Mouse (Mus musculus): ENCODE results near the gene Vdac2. TPM values are rescaled to one million over a fixed set of nuclear protein-coding genes. Genes with fewer than 3 reads are reported as not detected.

Gene Vdac2
- total and polyA plus RNA-seq, 2 experiments from 2014 or later = 197 to 328 TPM

DNA sequence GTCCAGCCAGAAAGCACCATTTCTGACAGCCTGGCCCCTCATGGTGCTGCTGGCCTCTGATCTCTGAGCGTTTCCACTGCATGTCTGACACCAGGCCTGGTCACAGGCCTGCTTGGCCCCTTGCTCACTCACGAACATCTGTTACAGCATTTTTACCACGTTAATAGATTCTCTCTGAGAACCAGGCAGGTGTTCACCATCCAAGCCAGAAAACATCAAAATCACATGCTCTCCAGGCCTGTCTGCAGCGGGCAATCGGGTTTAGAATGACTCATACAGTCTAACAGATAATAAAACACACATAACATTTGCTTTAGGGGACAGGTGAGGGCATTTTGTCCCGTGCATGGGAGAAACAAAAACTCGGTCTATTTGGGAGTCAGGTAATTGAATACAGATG is 41.3 kb downstream of the Vdac2 start:
- H3K27ac ChIP-seq = no peak overlapping the region
- no peaks in the 10 kb centered on the region for H3K27me3 ChIP-seq (ENCODE audit: insufficient read depth, low read length)
- H3K9ac ChIP-seq (replicated peaks; ENCODE audit: low read length) = no peak overlapping the region
- no peak overlapping the region for H3K4me3 ChIP-seq (ENCODE audit: low read length)
- H3K9me3 ChIP-seq (ENCODE audit: low read length) = no peaks in the 10 kb centered on the region
- 49% methylated on average over 7 of the region's 7 CpGs for WGBS
- TF ChIP-seq CTCF (IDR thresholded peaks at IDR 0.05; ENCODE audit: low read depth) = no peak
- DNase-seq (ENCODE audit: low spot score) = no peak
- no peak for ATAC-seq
- no peak overlapping the region for H3K4me2 ChIP-seq (ENCODE audit: low read depth, low read length)
- no peaks in the 10 kb centered on the region for H3K36me3 ChIP-seq (ENCODE audit: insufficient read depth, low read length)
- H3K4me1 ChIP-seq (ENCODE audit: insufficient read depth, low read length) = no peaks in the 10 kb centered on the region

DNA sequence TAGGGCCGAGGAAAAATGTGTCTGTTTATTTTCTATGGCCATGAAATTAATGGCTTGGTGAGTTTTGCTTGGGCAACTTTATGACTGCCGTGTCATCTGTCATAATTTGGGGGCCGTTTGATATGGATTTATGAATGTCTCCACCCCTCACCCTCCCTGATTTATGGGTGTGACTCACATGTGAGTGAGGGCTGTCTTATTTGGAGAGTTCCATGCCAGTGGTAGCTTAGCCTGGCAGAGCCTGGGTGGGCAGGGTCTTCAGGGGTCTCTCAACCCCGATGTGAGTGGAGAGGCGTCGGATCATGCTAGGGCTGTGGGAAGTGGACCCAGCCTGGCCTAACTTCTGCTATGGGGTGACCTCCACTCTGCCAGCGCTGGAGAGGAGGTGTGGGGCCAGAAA is 41.8 kb downstream of the Vdac2 start:
- DNase-seq (ENCODE audit: low spot score) (no peak), ATAC-seq (no peak)
- WGBS = 80% methylated on average over 7 of the region's 7 CpGs
- no peaks in the 10 kb centered on the region for H3K27me3 ChIP-seq (ENCODE audit: insufficient read depth, low read length)
- no peaks in the 10 kb centered on the region for H3K36me3 ChIP-seq (ENCODE audit: insufficient read depth, low read length)
- TF ChIP-seq CTCF (IDR thresholded peaks at IDR 0.05; ENCODE audit: low read depth) = no peak
- no peak overlapping the region for H3K4me3 ChIP-seq (ENCODE audit: low read length)
- no peaks in the 10 kb centered on the region for H3K4me1 ChIP-seq (ENCODE audit: insufficient read depth, low read length)
- H3K9me3 ChIP-seq (ENCODE audit: low read length) = no peaks in the 10 kb centered on the region
- no peak overlapping the region for H3K4me2 ChIP-seq (ENCODE audit: low read depth, low read length)
- H3K27ac ChIP-seq = no peak overlapping the region
- no peak overlapping the region for H3K9ac ChIP-seq (replicated peaks; ENCODE audit: low read length)

DNA sequence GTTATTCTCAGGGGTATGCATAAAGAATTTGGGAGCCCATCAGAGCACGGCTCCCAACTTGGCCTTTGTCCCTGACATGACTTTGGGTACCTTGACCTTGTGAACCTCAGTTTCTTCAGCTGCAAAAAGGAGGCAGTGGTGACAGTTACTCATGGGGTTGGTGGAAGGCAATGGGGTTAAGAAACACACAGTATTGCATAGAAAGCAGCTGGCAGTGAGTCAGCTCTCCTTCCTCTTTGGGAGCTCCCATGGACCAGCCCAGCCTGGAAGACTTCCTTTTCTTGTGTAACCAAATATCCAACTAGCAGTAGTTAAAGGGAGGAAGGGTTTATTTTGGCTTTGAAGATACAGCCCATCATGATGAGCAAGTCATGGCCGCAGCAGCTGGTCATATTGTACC is 65.4 kb downstream of the Vdac2 start:
- 89% methylated on average over 2 of the region's 2 CpGs for WGBS
- H3K27ac ChIP-seq = no peak overlapping the region
- H3K4me2 ChIP-seq (ENCODE audit: low read depth, low read length) = no peak overlapping the region
- H3K9ac ChIP-seq (replicated peaks; ENCODE audit: low read length) = no peak overlapping the region
- no peak for DNase-seq (ENCODE audit: low spot score)
- H3K27me3 ChIP-seq (ENCODE audit: insufficient read depth, low read length) = no peaks in the 10 kb centered on the region
- H3K4me3 ChIP-seq (ENCODE audit: low read length) = no peak overlapping the region
- TF ChIP-seq CTCF (IDR thresholded peaks at IDR 0.05; ENCODE audit: low read depth) = no peak
- H3K36me3 ChIP-seq (ENCODE audit: insufficient read depth, low read length) = no peaks in the 10 kb centered on the region
- no peaks in the 10 kb centered on the region for H3K9me3 ChIP-seq (ENCODE audit: low read length)
- no peaks in the 10 kb centered on the region for H3K4me1 ChIP-seq (ENCODE audit: insufficient read depth, low read length)
- ATAC-seq = no peak

DNA sequence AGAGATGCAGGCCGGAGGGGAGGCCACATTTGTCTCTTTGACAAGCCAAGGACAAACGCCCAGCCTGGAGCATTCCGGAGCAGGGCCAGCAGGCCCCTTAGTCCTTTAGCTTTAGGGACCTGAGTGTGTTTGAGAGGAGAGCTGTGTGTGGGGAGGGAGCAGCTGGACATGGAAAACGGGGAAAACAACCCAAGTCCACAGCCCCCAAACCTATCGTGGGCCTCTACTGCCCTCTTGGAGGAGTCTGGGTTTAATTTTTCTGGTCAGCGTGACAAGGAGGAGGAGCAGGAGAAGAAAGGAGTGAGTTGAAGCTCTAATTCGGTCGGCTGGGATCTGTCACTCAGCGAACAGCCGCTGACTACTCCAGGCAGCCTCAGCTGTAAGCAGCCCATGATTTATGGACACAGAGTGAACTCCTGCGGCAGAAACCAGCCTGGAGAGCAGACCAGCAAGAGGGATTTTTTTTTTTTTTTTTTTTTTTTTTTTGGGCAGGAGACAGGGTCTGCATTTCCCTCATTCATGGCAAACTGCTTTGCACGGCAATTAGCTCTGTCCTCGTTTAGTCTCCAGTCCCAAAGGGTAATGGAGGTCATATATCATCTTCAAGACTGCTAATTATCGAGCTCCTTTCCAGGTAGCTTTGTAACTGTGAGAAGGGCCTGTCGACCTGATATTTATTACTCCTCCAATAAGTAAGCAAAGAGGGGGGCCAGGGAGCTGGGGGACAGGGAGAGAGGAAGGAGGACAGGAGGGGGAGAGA is 66.7 kb downstream of the Vdac2 start:
- ATAC-seq (peak; percentile 70), DNase-seq (ENCODE audit: low spot score) (peak; percentile 64)
- H3K4me2 ChIP-seq (ENCODE audit: low read depth, low read length) = 0 out of 2 replicates have a peak overlapping the region, but pooled peaks have one; percentile 5

DNA sequence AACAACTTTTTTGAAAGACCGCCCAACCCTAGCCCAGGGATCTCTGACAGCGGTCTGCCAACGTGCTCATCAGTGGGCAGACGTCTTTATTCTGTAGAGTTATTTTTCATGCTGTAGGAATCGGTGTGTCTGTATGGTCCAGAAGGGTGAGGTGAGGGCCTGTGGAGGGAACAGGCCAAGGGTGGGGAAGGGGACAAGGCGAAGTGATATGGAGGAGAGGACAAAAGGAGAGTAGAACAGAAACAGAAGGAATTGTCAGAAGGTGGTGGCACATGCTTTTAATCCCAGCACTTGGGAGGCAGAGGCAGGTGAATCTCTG is 67.3 kb downstream of the Vdac2 start:
- no peak overlapping the region for H3K9ac ChIP-seq (replicated peaks; ENCODE audit: low read length)
- ATAC-seq = no peak; the same call in 1 of the 2 replicates
- 55% methylated on average over 6 of the region's 6 CpGs for WGBS
- no peak for TF ChIP-seq CTCF (IDR thresholded peaks at IDR 0.05; ENCODE audit: low read depth)
- H3K27me3 ChIP-seq (ENCODE audit: insufficient read depth, low read length) = no peaks in the 10 kb centered on the region
- H3K36me3 ChIP-seq (ENCODE audit: insufficient read depth, low read length) = no peaks in the 10 kb centered on the region
- no peaks in the 10 kb centered on the region for H3K9me3 ChIP-seq (ENCODE audit: low read length)
- DNase-seq (ENCODE audit: low spot score) = no peak
- H3K4me2 ChIP-seq (ENCODE audit: low read depth, low read length) = no peak overlapping the region
- no peak overlapping the region for H3K27ac ChIP-seq
- H3K4me1 ChIP-seq (ENCODE audit: insufficient read depth, low read length) = no peaks in the 10 kb centered on the region
- no peak overlapping the region for H3K4me3 ChIP-seq (ENCODE audit: low read length)

More for the DNA sequence above, 66.7 kb downstream of the Vdac2 start:
- Histone ChIP-seq H3K4me3 (ENCODE audit: low read length) (no peak overlapping the region), H3K9me3 (ENCODE audit: low read length) (no peaks in the 10 kb centered on the region), H3K36me3 (ENCODE audit: insufficient read depth, low read length) (no peaks in the 10 kb centered on the region), H3K4me1 (ENCODE audit: insufficient read depth, low read length) (no peaks in the 10 kb centered on the region), H3K27ac (no peak overlapping the region), H3K27me3 (ENCODE audit: insufficient read depth, low read length) (no peaks in the 10 kb centered on the region), H3K9ac (replicated peaks; ENCODE audit: low read length) (no peak overlapping the region)
- TF ChIP-seq CTCF (IDR thresholded peaks at IDR 0.05; ENCODE audit: low read depth) = no peak
- 19% methylated on average over 15 of the region's 15 CpGs for WGBS

Other genes starting within 250 kb of the Vdac2 start
- gene Dupd1, start 110.7 kb upstream of the Vdac2 start, total RNA-seq (2014; rRNA removed) = not detected in 2 replicates
- 0.29 TPM in 1 of 2 replicates, not detected in the other for gene Dupd1, start 110.7 kb upstream of the Vdac2 start, polyA plus RNA-seq (2015; fragmentation: Nextera tagmentation; extraction: Ambion mirVana)
- gene Samd8, start 74.7 kb upstream of the Vdac2 start, total RNA-seq (2014; rRNA removed) = 62.4 and 71.8 TPM in 2 replicates
- gene Samd8, start 74.7 kb upstream of the Vdac2 start, polyA plus RNA-seq (2015; fragmentation: Nextera tagmentation; extraction: Ambion mirVana) = 24.9 and 25.5 TPM in 2 replicates
- not detected in 2 replicates for gene Dusp13, start 74.1 kb upstream of the Vdac2 start, total RNA-seq (2014; rRNA removed)
- gene Dusp13, start 74.1 kb upstream of the Vdac2 start, polyA plus RNA-seq (2015; fragmentation: Nextera tagmentation; extraction: Ambion mirVana) = 0.25 and 0.71 TPM in 2 replicates
- 37.1 and 47.9 TPM in 2 replicates for gene Comtd1, start 23.7 kb downstream of the Vdac2 start, total RNA-seq (2014; rRNA removed)
- 62.2 and 62.8 TPM in 2 replicates for gene Comtd1, start 23.7 kb downstream of the Vdac2 start, polyA plus RNA-seq (2015; fragmentation: Nextera tagmentation; extraction: Ambion mirVana)
- gene Zfp503, start 164.4 kb downstream of the Vdac2 start, total RNA-seq (2014; rRNA removed) = 25.5 and 25.6 TPM in 2 replicates
- gene Zfp503, start 164.4 kb downstream of the Vdac2 start, polyA plus RNA-seq (2015; fragmentation: Nextera tagmentation; extraction: Ambion mirVana) = 8.4 and 10.4 TPM in 2 replicates
- gene Lrmda, start 194.5 kb downstream of the Vdac2 start, total RNA-seq (2014; rRNA removed) = 0.21 TPM in 1 of 2 replicates, not detected in the other
- 0.52 and 0.53 TPM in 2 replicates for gene Lrmda, start 194.5 kb downstream of the Vdac2 start, polyA plus RNA-seq (2015; fragmentation: Nextera tagmentation; extraction: Ambion mirVana)

Measured in hindbrain, postnatal 0 days (tissue).